Mouse (Mus musculus): Measurements from ENCODE around the gene Vbp1. TPM values are rescaled to one million over a fixed set of nuclear protein-coding genes. Genes with fewer than 3 reads are reported as not detected.

The Vbp1 gene
- total RNA-seq (2021), result 10 to 100 TPM; 79.7 to 89.3 TPM
- long read RNA-seq, transcript Vbp1-201 (6 exons, 1,595 nt), result major isoform, 178 of 185 reads
- long read RNA-seq, partial matches to known transcripts, result 1 of 185 reads
- long read RNA-seq, other reads (novel, unspliced or antisense), result 6 of 185 reads

DNA sequence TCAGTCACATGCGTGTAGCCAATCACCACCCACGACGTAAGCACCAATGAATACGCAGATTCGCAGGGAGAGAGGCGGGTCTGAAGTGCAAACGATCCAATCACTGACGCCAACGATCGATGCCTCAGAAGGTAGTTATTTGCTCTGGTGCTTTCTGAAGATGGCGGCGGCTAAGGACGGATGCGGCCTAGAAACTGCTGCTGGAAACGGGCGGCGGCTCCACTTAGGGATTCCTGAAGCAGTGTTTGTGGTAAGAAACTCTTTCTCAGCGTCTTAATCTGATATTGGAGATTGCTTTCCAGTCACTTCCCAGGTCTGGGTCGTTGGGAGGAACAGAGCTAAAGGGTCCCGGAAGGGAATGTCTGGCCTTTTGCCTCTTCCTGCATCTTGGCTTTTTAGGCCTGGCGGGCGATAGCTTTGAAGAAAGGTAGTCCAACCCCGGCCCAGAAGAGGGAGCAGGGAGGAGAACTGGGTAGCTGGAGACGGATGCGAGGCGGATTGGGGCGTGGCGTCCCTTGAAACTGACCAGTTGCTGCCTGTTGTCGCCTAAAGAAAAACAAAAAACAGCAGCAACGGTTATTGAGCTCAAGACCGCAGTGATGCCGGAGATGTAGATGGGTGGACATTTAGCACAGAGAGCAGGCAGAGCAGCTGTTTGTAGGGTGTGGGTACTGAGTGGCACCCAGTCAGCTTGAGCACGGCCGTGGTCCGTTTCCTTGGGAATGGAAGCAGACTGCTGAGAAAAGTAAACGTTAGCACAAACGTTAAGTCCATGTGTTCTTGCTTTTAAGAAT is at the start of gene Vbp1:
Gene Vbp1, plus strand, starts transcription at position 121 of the 794 bp plus-strand sequence.
- peak; percentile 81 to 82 for DNase-seq (ENCODE audit: low spot score in 2 of 2)

- DNase-seq (ENCODE audit: low spot score in 2 of 2), result peak; percentile 48 to 70
Measured at GRCm38 (mm10) chrX:75475182-75475644, 38.9 kb upstream of the Vbp1 start.

GRCm38 (mm10) chrX:75489886-75490285 is 24.2 kb upstream of the Vbp1 start:
- DNase-seq (ENCODE audit: low spot score in 2 of 2), result no peak

DNA sequence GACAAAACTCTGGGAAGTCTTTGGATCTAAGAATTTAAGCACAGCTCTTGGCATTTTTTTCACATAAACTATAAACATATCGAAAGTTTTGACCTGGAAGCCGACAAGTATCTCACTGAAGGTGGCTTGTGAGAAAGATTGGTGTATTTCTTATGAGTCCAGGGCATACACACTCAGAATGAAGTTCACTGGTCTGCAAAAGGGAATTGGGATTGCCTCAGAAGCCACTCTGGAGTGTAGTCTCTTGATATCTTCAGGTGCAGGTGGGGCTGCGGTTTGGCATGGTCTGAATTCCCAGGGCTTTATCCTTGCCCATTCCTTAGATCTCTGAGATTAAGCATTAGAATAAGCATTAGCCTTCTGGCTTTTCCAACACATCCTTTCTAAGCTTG is 316 bp upstream of the Vbp1 start:
- DNase-seq (ENCODE audit: low spot score in 2 of 2), result no peak

DNA sequence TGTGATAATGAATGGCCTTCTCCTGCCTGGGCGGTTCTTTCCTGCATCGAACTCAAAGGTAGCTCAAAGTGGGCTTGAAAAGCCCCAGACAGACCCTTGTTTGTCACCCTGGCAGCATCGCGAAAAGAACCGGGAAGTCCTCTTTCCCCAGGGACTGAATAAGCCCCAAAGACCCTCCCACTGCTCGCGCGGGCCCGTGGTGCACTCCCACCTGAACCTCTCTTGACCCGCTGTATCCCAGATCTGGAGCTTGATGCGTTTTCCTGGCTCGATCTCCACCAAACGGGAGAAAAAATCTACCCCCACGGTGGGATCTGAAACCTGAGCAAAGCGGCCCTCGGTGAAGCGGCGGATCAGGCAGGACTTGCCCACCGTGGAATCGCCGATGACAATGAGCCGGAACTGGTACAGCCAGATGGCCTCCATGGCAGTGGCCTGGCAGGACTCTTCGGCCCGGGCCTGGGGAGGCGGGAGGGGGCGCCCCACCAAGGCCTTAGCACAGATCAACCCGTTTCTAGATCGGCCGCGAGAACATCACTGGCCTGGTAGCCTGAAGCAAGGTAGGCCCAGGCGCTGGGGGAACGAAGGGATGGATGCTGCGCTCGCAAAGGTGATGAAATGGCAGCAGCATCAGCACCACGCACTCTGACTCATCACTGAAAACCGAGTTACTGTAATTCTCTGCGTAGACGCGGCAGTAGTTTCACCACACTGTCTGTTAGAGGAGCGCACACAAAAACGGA is 63.7 kb downstream of the Vbp1 start, which contains the start of gene Rab39b:
Gene Rab39b, minus strand, starts transcription at position 650 of the 743 bp plus-strand sequence.
- peak; percentile 51 to 67 for DNase-seq (ENCODE audit: low spot score in 2 of 2)

- no peak for DNase-seq (ENCODE audit: low spot score in 2 of 2)
Measured at GRCm38 (mm10) chrX:75578539-75578938, 64.4 kb downstream of the Vbp1 start.

Other genes with a start within 250 kb of the Vbp1 start
- gene Fundc2, start 131.9 kb upstream of the Vbp1 start, total RNA-seq (2021), result 10 to 100 TPM; 32.5 to 53.9 TPM
- 1 to 10 TPM; 1.6 to 2.6 TPM for gene F8, start 131.7 kb upstream of the Vbp1 start, total RNA-seq (2021)
- gene Cmc4, start 97.7 kb upstream of the Vbp1 start, total RNA-seq (2021), result 10 to 100 TPM; 10.8 to 14.7 TPM
- gene Mtcp1, start 97.7 kb upstream of the Vbp1 start, total RNA-seq (2021), result 1 to 10 TPM; 5.8 to 7.8 TPM
- gene Brcc3, start 97.7 kb upstream of the Vbp1 start, total RNA-seq (2021), result 10 to 100 TPM; 30.0 to 32.6 TPM
- gene Rab39b, start 63.9 kb downstream of the Vbp1 start, total RNA-seq (2021), result 10 to 100 TPM; 32.8 to 37.0 TPM